Mouse (Mus musculus): ENCODE results near the gene Dhodh. TPM values are rescaled to one million over a fixed set of nuclear protein-coding genes. Genes with fewer than 3 reads are reported as not detected.

The Dhodh gene
- total RNA-seq, 2 experiments from 2014 or later: 18.1 to 19.3 TPM

DNA sequence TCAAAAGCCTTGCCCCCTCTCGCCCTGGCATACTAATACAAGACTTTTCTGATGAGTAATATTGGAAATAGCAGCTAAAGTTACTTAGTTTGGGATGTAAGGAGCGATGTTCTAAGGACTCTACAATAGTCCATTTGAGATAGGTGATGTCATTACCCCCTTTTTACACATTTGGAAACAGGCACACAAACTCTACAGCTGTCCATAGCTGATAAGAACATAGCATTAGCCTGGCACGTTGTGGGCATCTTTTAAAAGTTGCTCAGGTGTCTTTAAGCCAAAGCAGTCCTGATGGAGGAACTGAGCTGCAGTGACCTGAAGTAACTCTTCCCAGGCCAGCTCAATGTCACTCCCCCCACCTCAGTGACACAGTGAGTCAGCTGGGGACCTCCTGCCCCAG, 17.1 kb downstream of the Dhodh start:
- intact Hi-C loops (cut with DNase I): no loop called here

DNA sequence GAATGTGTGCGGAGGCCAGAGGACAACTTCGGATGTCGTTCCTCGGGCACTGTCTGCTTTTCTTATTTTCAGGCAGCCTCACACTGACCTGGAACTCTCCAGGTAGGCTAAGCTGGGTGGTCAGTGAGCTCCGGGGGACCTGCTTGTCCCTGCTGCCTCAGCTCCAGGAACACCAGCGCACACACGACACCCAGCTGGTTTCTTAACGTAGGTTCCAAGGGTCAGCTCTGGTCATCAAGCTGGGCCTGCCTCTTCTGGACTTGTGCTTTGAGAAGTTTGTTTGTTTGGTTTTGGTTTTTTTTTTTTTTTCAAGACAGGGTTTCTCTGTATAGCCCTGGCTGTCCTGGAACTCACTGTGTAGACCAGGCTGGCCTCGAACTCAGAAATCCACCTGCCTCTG, 17.6 kb downstream of the Dhodh start:
- no peak for DNase-seq (ENCODE audit: low spot score in 2 of 2)
- intact Hi-C loops (cut with DNase I): no loop called here

More for the DNA sequence above, 17.1 kb downstream of the Dhodh start:
- no peak for DNase-seq (ENCODE audit: low spot score in 2 of 2)

DNA sequence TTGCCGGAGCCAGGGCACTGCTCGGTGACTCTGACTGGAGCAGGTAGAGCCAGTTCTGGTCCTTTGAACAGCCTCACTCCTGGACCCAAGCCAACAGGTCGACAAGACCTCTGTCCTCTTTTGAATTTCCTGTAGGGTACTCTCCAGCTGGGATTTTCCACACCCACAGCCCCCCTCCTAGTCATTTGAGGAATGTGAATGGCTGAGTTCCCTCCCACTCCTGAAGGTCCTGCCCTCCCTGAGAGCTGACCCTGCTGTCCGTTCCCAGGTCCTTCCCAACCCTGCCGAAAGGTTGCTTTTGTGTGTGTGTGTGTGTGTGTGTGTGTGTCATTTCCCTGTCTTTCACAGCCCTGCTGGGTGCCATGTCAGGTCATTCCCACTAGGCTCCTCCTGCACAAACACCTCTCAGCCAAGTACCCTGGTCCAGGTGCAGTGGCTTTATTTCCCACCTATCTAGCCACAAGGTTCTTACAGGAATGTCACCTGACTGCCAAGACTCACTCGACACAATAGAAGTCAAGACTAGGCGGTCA, 21.4 kb downstream of the Dhodh start:
- no peak for DNase-seq (ENCODE audit: low spot score in 2 of 2)
- intact Hi-C loops (cut with DNase I): no loop called here

DNA sequence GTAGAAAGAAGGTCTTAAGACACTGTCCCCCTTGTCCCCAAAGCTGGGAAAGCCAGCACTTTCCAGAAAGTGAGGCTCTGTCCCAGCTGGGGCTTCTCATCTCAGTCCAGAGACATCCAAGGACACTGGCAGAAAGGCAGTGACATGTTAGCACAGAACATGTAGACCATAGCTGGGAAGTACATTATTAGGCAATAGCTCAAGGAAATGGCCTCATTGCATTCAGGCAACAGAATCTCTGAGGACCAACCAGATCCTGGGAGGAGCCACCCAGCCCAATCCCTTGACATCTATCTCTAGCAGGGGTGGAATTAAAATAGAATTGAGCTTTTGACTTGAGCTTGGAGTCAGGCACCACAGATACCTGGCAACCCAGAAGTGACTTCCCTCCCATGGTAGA, 22.8 kb downstream of the Dhodh start:
- no peak for DNase-seq (ENCODE audit: low spot score in 2 of 2)
- intact Hi-C loops (cut with DNase I): no loop called here

DNA sequence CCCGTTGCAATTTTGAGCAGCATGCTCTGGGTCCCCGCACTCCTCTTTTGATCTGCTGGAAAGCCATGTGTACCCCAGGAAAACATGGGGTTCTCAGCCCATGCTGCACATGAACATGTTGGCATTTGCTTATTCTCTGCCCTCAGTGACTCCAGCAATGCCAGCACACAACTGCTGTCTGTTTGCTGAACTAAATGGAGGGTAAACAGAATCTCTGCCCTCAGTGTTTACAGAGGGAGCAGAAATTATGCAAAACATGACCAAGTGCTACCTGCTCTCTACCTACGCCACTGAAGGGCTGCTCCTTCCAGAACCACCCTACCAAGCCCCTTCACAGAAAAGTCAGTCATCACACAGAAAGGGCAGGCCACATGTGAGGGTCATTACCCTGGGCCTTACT, 23.6 kb downstream of the Dhodh start:
- DNase-seq (ENCODE audit: low spot score in 2 of 2): no peak
- intact Hi-C loops (cut with DNase I): no loop called here

DNA sequence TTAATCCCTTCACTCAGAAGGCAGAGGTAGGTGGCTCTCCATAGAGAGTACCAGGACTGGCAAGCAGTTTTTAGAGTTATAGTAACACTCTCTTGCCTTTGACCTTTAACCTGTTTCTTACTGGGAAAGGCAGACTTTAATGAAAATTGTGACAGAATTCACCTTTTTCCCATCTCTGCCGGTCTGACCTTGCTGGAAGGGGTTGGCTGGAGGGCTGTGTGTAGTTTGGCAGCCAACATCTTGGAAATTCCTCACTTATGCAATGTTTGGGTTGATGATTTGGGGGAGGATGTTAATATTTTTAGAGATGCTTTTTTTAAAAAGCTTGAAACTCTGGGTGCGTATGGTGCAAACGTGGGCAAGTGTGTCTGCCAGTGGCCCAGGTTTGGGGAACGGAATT, 24.2 kb downstream of the Dhodh start:
- DNase-seq (ENCODE audit: low spot score in 2 of 2): no peak
- intact Hi-C loops (cut with DNase I): no loop called here

DNA sequence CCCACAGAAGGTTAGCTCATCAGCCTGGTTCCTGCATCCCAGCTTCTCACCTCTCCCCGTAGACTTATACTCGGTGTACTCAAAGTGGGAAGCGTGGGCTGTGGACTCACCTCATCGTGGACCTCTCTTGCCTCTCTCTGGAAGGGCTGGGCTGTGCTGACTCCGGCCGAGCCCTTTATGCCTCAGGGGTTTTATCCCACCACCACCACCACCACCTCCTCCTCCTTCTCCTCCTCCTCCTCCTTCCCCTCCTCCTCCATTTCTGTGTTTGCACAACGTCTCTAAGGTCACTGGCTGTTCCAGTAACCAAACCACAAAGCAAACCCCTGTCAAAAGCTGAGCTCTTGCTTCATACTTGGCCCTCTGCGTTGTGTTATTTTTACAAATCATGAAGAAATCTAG, 29.6 kb downstream of the Dhodh start, which contains the start of gene Hp:
Gene Hp (minus strand): TSS at position 273 of the 402 bp plus-strand sequence.
- intact Hi-C loops (cut with DNase I): no loop called here
- DNase-seq (ENCODE audit: low spot score in 2 of 2): no peak

DNA sequence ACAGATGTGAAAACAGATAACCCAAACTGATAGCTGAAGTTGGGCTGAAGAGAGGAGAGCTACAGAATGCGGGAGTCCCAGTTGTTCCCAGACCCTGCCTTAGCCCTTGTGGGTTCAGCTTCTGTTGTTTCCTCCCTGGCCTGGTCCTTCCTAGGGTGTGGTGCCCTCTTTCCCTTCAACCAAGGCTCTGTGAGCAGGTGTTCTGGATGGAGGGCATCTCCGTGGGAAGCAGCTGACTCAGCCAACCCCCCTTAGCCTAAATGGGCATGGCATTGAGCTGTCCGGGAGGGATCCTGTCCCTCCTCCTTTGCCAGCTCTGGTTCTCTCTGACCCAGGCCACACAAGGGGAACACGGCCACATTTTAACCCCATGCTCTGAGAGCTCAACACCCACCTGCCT, 32.2 kb downstream of the Dhodh start:
- no peak for DNase-seq (ENCODE audit: low spot score in 2 of 2)
- intact Hi-C loops (cut with DNase I): no loop called here

DNA sequence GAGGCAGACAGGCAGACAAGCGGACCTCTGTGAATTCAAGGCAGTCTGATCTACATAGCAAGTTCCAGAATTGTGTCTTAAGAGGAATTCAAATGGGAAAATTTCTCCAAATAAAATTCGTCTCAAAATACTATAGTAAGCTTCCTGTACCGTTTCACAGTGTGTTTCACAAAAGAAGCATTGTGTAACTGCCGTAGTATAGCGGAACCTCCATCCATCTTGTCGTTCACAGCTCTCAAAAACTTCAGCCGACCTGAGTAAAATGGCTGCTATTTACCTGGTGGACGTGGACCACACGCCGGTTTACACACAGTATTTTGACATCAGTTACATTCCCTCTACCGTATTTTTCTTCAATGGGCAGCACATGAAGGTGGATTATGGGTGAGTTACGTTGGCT, 37.3 kb downstream of the Dhodh start:
- intact Hi-C loops (cut with DNase I): no loop called here
- no peak for DNase-seq (ENCODE audit: low spot score in 2 of 2)

DNA sequence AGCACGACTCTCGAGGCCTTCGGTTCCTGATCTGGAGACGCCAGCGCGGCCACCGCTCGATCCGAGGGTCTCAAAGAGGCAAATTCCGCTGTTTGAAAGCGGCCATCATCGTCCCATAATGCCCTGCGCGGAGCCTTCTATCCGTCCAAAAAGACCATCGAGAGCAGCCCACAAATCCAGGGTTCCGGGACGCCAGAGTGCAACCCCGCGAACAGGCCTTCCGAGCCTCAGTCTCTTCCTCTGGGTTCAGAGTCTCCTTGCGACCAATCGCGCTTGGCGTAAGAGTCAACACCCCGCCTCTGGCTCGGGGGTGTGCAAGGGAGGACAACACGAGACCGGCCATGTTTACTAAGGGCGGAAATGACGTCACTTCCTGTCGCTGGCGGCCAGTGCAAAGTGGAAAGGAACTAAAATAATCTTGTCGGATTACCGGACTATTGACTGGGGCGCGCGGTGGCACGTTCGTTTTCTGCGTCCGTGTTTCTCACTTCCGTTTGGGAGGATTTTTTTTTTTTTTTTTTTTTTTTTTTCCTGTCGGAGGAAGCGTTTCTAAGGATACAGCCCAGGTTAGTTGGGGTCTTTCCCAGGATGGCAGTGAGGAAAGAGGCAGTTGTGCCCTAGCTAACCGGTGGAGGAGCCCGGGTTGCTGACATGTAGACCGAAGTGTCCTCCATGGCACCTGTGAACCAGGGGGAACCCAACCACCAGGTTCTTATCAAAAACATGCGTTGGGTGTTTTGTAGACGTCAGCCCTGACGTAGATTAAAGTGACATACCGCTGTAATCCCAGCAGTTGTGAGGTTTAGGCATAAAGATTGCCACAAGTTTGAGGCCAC, 42.8 kb downstream of the Dhodh start, which contains the start of the genes Dhx38 and Txnl4b:
Gene Dhx38 (minus strand): TSS at position 364 of the 836 bp plus-strand sequence.
Gene Txnl4b (plus strand): TSS at position 395 of the 836 bp plus-strand sequence.
- intact Hi-C loops (cut with DNase I): loop anchor here (1.0 to 5.0 kb wide), 2 partner anchors 43 to 1978 kb away; partner anchors contain the start of genes Dhodh and Psmd7
- peak; percentile 98 to 99 for DNase-seq (ENCODE audit: low spot score in 2 of 2)

DNA sequence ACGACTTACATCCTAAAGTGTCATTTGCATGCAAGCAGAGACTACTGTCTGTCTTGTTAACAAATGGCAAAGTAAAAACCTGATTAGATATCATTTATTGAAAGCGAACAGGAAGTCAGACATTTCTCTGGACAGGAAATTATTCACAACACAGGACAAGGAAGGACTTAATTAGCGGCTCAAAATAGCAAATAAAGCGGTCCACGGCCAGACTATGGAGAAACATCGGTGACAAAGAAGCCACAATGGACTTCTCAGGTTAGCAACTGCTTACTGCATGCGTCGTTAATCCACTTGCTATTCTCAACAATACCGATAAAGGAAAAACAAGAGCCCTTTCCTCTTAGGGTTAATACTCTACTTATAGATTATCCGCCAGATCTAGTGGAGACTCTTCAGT, 43.7 kb downstream of the Dhodh start:
- DNase-seq (ENCODE audit: low spot score in 2 of 2): no peak
- intact Hi-C loops (cut with DNase I): loop anchor here (1.0 to 5.0 kb wide), 2 partner anchors 44 to 1977 kb away; partner anchors contain the start of genes Dhodh and Psmd7

DNA sequence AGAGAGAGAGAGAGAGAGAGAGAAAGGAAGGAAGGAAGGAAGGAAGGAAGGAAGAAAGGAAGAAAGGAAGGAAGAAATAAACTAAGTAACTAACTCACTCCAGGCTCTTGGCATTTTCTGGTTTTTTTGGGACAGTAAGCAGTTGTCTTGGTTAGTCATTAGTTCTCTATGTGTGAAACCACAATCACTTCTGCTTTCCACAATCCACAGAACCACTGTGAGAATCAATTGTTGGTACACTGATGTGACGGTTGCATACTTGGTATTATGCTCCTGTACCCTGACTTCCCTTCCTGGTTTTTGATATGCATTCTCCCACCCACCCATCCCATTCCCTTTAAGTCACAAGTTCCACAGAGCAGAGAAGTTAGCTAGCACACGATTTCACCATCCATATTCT, 44.6 kb downstream of the Dhodh start:
- intact Hi-C loops (cut with DNase I): no loop called here
- no peak for DNase-seq (ENCODE audit: low spot score in 2 of 2)

DNA sequence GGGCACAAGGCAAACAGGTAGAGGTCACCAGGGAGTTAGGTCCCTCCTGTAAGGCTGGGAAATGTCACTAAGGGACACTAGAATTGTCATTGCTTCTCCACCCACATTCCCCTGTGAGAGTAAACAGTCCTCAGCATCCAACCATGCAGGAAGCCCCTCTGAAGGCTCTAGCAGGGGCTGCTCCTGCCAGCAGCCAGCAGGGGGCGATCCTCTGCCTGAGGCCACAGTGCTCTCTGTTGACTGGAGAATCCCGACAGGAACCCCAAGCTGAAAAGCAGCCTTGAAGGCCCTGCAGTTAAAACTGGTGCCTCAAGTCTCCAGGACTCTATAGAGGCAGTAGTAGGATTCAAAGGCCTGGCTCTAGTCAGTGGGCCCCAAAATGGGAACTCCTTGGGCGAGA, 56.8 kb downstream of the Dhodh start:
- no peak for DNase-seq (ENCODE audit: low spot score in 2 of 2)
- intact Hi-C loops (cut with DNase I): no loop called here

DNA sequence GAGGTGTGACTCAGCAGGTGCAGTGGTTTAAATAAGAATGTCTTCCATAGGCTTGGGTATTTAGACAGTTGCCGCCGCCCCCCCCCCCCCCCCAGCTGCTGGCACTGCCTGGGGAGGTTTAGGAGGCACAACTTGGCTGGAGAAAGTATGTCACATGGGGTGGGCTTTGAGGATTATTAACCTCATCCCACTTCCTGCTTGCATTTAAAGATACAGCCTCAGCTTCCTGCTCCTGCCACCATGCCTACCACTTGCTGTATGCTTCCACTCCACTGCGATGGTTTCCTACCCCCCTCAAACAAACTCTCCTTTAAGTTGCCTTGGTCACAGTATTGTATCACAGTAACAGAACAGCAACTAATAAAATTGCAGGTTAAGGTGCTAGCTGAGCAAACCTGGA, 64.4 kb downstream of the Dhodh start:
- intact Hi-C loops (cut with DNase I): no loop called here
- no peak for DNase-seq (ENCODE audit: low spot score in 2 of 2)

DNA sequence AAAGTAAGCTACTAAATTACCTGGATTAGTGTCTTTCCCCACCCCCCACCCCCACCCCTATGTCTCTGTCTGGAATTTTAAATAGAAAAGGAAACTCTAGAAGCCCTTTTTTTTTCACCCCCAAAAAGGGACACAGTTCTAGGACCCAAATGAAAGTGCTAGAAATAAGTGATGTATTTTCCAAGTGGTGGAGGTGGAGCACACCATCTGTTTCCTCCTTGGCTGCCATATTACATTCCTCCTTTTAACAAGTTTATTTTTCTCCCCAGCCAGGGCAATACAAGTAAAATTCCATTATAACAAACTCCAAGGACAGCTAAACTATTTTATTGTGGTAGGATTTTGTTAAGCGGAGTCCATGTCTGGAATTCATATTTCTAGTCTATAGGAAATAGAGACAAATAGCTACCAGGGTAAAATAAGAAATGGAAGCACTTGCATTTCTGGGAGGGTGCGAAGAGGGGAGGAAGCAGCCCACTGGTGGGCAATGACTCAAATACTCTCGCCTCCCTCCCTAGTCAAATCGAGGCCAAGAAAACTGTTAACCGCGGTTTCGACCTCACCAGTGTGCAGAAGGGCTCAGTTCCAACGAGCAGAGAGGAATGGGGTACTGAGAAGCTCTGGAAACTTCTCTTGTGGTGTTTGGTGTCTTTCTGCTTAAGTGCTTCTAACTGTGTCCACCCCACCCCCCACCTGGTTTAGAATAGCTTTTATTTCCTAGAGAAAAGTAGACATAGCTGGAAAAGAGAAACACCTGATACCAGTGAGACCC, 65.5 kb downstream of the Dhodh start:
- no peak for DNase-seq (ENCODE audit: low spot score in 2 of 2)
- intact Hi-C loops (cut with DNase I): no loop called here

DNA sequence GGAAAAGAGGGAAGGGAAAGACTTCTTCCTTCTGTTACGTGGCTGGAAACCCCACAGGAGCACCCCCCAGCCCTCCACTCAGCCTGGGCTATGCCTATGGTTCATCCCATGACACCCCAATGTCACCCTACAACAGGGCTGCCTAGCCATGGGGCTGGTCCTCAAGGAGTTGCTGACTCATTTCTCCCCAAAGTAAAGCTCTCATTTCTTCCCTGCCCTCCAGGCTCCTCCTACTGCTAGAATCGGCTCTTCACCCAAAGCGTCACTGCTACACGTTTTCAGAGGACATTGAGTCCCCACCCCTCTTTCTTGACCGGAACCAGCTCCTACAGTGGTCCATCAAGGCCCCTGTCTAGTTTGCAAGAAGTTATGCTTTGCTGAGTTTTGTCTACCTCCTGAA, 66.3 kb downstream of the Dhodh start:
- DNase-seq (ENCODE audit: low spot score in 2 of 2): no peak
- intact Hi-C loops (cut with DNase I): no loop called here

Measured in left cerebral cortex, postnatal 36 days (tissue).